Mouse (Mus musculus) midbrain, postnatal 0 days (tissue): Measurements from ENCODE around the gene Gm3417. TPM values are rescaled to one million over a fixed set of nuclear protein-coding genes. Genes with fewer than 3 reads are reported as not detected.
"Not testable (repeated sequence)": the region's sequence is repeated elsewhere in the genome, so short reads cannot be mapped to it uniquely, and the experiment has no call there.

ENCODE experiments used
- ATAC-seq: fragments of 200-750 bp; cut with Nextera tagmentation; 2 replicates; pipeline ENCODE4 v1.8.0; 2017; ENCODE audit warnings: moderate number of reproducible peaks, mild to moderate bottlenecking, moderate TSS enrichment, moderate library complexity; ENCODE audit not compliant: low FRiP score
- DNase-seq: peaks from one replicate; pipeline ENCODE4 v3.0.0-alpha.2; 2015; ENCODE audit warnings: low spot score
- H3K27ac ChIP-seq: fragments of 300-500 bp; sonication (generic); 2 replicates; pipeline ENCODE4 v1.5.1; 2014; ENCODE audit warnings: low read depth, mild to moderate bottlenecking, low read length, mixed read lengths
- H3K27me3 ChIP-seq: fragments of 300-500 bp; sonication (generic); 2 replicates; pipeline ENCODE4 v1.6.1; 2014; ENCODE audit warnings: low read length, control low read depth, mixed read lengths; ENCODE audit not compliant: insufficient read depth
- H3K36me3 ChIP-seq: fragments of 300-500 bp; sonication (generic); 2 replicates; pipeline ENCODE4 v1.6.1; 2014; ENCODE audit warnings: low read length, control low read depth, mixed read lengths; ENCODE audit not compliant: insufficient read depth
- H3K4me1 ChIP-seq: fragments of 300-500 bp; sonication (generic); 2 replicates; pipeline ENCODE4 v1.6.1; 2014; ENCODE audit warnings: mild to moderate bottlenecking, control low read depth, antibody characterized with exemption, low read length, mixed read lengths; ENCODE audit not compliant: insufficient read depth
- H3K4me2 ChIP-seq: fragments of 300-500 bp; sonication (generic); 2 replicates; pipeline ENCODE4 v1.6.1; 2014; ENCODE audit warnings: low read depth, mild to moderate bottlenecking, low read length, mixed read lengths; ENCODE audit not compliant: poor library complexity, severe bottlenecking
- H3K4me3 ChIP-seq: fragments of 300-500 bp; sonication (generic); 2 replicates; pipeline ENCODE4 v1.5.1; 2014; ENCODE audit warnings: low read depth, mild to moderate bottlenecking, low read length, moderate library complexity
- H3K9ac ChIP-seq: fragments of 300-500 bp; sonication (generic); replicated peaks from 2 replicates; pipeline ENCODE4 v1.6.1; 2014; ENCODE audit warnings: mild to moderate bottlenecking, low read length, moderate library complexity, mixed read lengths; ENCODE audit not compliant: poor library complexity, severe bottlenecking
- H3K9me3 ChIP-seq: fragments of 300-500 bp; sonication (generic); 2 replicates; pipeline ENCODE4 v1.6.1; 2016; ENCODE audit warnings: low read length, control low read depth
- whole genome bisulfite sequencing: fragments of 180-500 bp; shearing (Covaris S2); extraction: QIAGEN DNeasy Blood & Tissue Kit; methylation state at CpG from one replicate; pipeline ENCODE4 v1.1.7; 2014; 5-methylcytosine and 5-hydroxymethylcytosine counted together
- polyA plus RNA-seq: library from polyadenylated mRNA; unstranded; fragments of >200 nt; fragmentation: Nextera tagmentation; extraction: Ambion mirVana; gene quantifications from 2 replicates; pipeline ENCODE4 v1.2.1, GENCODE M21; 2015
- total RNA-seq: library from RNA; depleted of rRNA; stranded (reverse); fragments of >200 nt; gene quantifications from 2 replicates; pipeline ENCODE4 v1.2.3, GENCODE M21; 2014; rRNA removed

Gene Gm3417
- total RNA-seq (4.1 TPM in 1 of 2 replicates, not detected in the other), polyA plus RNA-seq (0.86 and 2.7 TPM in 2 replicates)

- not testable (repeated sequence) for H3K4me1 ChIP-seq, H3K27ac ChIP-seq, H3K36me3 ChIP-seq, H3K4me3 ChIP-seq, H3K4me2 ChIP-seq, H3K9ac ChIP-seq, H3K9me3 ChIP-seq, H3K27me3 ChIP-seq, DNase-seq
- peak; percentile 98 for ATAC-seq
- WGBS = no CpG with 5 or more reads among the region's 60 CpGs
Observed at GRCm38 (mm10) chr17:14978362-14979038, at the start of gene Gm3417, which contains the start of gene 9030025P20Rik. Gene Gm3417 (minus strand): TSS chr17:14978790. Gene 9030025P20Rik (plus strand): TSS chr17:14978468.

GRCm38 (mm10) chr17:15025513-15025912 lies 46.9 kb upstream of the Gm3417 start:
- not testable (repeated sequence) for H3K9me3 ChIP-seq, H3K27ac ChIP-seq, H3K4me1 ChIP-seq, DNase-seq, H3K27me3 ChIP-seq, H3K4me3 ChIP-seq, ATAC-seq, H3K36me3 ChIP-seq, H3K9ac ChIP-seq, H3K4me2 ChIP-seq
- WGBS = no CpG with 5 or more reads among the region's 6 CpGs

GRCm38 (mm10) chr17:15024502-15025193 lies 46.1 kb upstream of the Gm3417 start:
- H3K9ac ChIP-seq, H3K9me3 ChIP-seq, H3K27me3 ChIP-seq, DNase-seq, H3K4me2 ChIP-seq, H3K27ac ChIP-seq, H3K36me3 ChIP-seq, H3K4me1 ChIP-seq, H3K4me3 ChIP-seq: not testable (repeated sequence)
- ATAC-seq = peak; percentile 88
- WGBS = no CpG with 5 or more reads among the region's 48 CpGs

GRCm38 (mm10) chr17:15023878-15024492 lies 45.4 kb upstream of the Gm3417 start:
- H3K9ac ChIP-seq, H3K27ac ChIP-seq, H3K4me2 ChIP-seq, H3K27me3 ChIP-seq, H3K36me3 ChIP-seq, H3K4me3 ChIP-seq, H3K4me1 ChIP-seq, H3K9me3 ChIP-seq, DNase-seq: not testable (repeated sequence)
- no CpG with 5 or more reads among the region's 97 CpGs for WGBS
- ATAC-seq = peak; percentile 78

GRCm38 (mm10) chr17:15021503-15022220 lies 43.1 kb upstream of the Gm3417 start:
- not testable (repeated sequence) for H3K9ac ChIP-seq, H3K4me2 ChIP-seq, H3K36me3 ChIP-seq, H3K4me1 ChIP-seq, DNase-seq, ATAC-seq, H3K9me3 ChIP-seq, H3K4me3 ChIP-seq, H3K27ac ChIP-seq, H3K27me3 ChIP-seq
- WGBS = 67% methylated on average over 3 of the region's 3 CpGs

- H3K27me3 ChIP-seq, DNase-seq, H3K4me3 ChIP-seq, H3K9me3 ChIP-seq, H3K4me2 ChIP-seq, H3K36me3 ChIP-seq, H3K9ac ChIP-seq, H3K4me1 ChIP-seq, H3K27ac ChIP-seq: not testable (repeated sequence)
- WGBS = no CpG with 5 or more reads among the region's 60 CpGs
- ATAC-seq = peak; percentile 99
Observed at GRCm38 (mm10) chr17:15009706-15010413, 31.3 kb upstream of the Gm3417 start, which contains the start of gene Gm3435. Gene Gm3435 (plus strand): TSS chr17:15010176.

- not testable (repeated sequence) for H3K36me3 ChIP-seq, H3K27ac ChIP-seq, H3K9ac ChIP-seq, H3K4me3 ChIP-seq, DNase-seq, ATAC-seq, H3K27me3 ChIP-seq, H3K4me1 ChIP-seq, H3K4me2 ChIP-seq, H3K9me3 ChIP-seq
- WGBS = no CpG with 5 or more reads among the region's 3 CpGs
Observed at GRCm38 (mm10) chr17:15009088-15009487, 30.5 kb upstream of the Gm3417 start.

- H3K4me3 ChIP-seq, H3K9me3 ChIP-seq, H3K4me1 ChIP-seq, DNase-seq, H3K9ac ChIP-seq, H3K27ac ChIP-seq, H3K27me3 ChIP-seq, H3K36me3 ChIP-seq, ATAC-seq, H3K4me2 ChIP-seq: not testable (repeated sequence)
- WGBS = no CpG with 5 or more reads among the region's 4 CpGs
Observed at GRCm38 (mm10) chr17:15000047-15000446, 21.5 kb upstream of the Gm3417 start.
